Mouse (Mus musculus): ENCODE measurements around the gene 1700067K01Rik.

Gene 1700067K01Rik

GRCm38 (mm10) chr8:84011705-84012498 is 10.6 kb downstream of the 1700067K01Rik start, which contains the start of gene 2210011C24Rik:
2210011C24Rik (minus strand) TSS chr8:84012171.
- H3K4me1 ChIP-seq (replicated peaks; ENCODE audit: low read depth, low read length) = peaks cover 54% of the 10 kb centered on the region
- peak within 1 kb of the TSS; percentile 82 for H3K4me3 ChIP-seq (replicated peaks; ENCODE audit: low read length)
- H3K27me3 ChIP-seq (ENCODE audit: insufficient read depth, low read length) = peaks cover 39% of the 10 kb centered on the region
- H3K9me3 ChIP-seq (ENCODE audit: low read length) = peaks cover 4% of the 10 kb centered on the region
- no peak for TF ChIP-seq POU5F1 (IDR thresholded peaks at IDR 0.05; ENCODE audit: borderline replicate concordance, low read length)
- no peak for TF ChIP-seq NANOG (IDR thresholded peaks at IDR 0.05; ENCODE audit: borderline replicate concordance, low read length)
- TF ChIP-seq CTCF (conservative IDR thresholded peaks at IDR 0.05; ENCODE audit: low read length) = no peak
- H3K36me3 ChIP-seq (ENCODE audit: insufficient read depth, low read length) = no peaks in the 10 kb centered on the region

DNA sequence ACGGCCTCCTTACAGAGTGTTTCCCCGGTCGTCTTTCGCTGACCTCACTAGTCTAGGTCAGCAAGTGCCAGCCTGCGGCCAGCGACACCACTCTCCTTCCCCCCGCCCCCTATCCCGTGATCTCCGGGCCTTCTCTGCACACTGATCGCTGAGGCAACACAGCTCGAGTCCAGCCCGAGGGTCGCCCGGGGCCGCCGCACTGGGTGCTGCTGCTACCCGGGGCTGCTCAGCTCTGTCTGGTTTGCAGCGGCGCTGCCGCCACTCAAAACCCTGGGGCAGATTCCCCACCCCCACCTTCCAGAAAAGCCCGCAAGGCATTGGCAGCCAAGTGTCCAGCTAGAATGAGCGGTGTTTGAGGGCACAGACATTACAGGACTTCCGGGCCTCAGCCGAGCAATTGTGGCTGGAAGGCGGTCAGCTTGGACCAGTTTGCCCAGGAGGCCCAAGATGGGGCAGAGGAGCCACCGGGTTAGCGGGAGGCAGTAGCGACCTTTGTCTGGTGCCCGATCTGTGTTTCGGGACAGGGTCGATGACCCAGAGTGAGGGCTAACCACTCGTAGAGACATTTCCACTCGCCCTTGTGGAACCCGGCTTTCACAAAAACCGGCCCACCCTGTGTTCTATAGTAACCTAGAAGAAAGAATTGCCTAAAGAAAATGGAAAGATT is 11.3 kb downstream of the 1700067K01Rik start:
- no peaks in the 10 kb centered on the region for H3K36me3 ChIP-seq (ENCODE audit: insufficient read depth, low read length)
- H3K9me3 ChIP-seq (ENCODE audit: low read length) = peaks cover 4% of the 10 kb centered on the region
- H3K4me1 ChIP-seq (replicated peaks; ENCODE audit: low read depth, low read length) = peaks cover 47% of the 10 kb centered on the region
- no peak for TF ChIP-seq CTCF (conservative IDR thresholded peaks at IDR 0.05; ENCODE audit: low read length)
- peak overlapping the region; percentile 82 for H3K4me3 ChIP-seq (replicated peaks; ENCODE audit: low read length)
- H3K27me3 ChIP-seq (ENCODE audit: insufficient read depth, low read length) = peaks cover 43% of the 10 kb centered on the region

- peaks cover 34% of the 10 kb centered on the region for H3K4me1 ChIP-seq (replicated peaks; ENCODE audit: low read depth, low read length)
- TF ChIP-seq NANOG (IDR thresholded peaks at IDR 0.05; ENCODE audit: borderline replicate concordance, low read length) = no peak
- peak; percentile 23 for TF ChIP-seq CTCF (conservative IDR thresholded peaks at IDR 0.05; ENCODE audit: low read length)
- H3K9me3 ChIP-seq (ENCODE audit: low read length) = peaks cover 4% of the 10 kb centered on the region
- H3K27me3 ChIP-seq (ENCODE audit: insufficient read depth, low read length) = peaks cover 50% of the 10 kb centered on the region
- H3K36me3 ChIP-seq (ENCODE audit: insufficient read depth, low read length) = no peaks in the 10 kb centered on the region
- H3K4me3 ChIP-seq (replicated peaks; ENCODE audit: low read length) = no peak overlapping the region
Measured at GRCm38 (mm10) chr8:84015833-84016232, 14.5 kb downstream of the 1700067K01Rik start.

DNA sequence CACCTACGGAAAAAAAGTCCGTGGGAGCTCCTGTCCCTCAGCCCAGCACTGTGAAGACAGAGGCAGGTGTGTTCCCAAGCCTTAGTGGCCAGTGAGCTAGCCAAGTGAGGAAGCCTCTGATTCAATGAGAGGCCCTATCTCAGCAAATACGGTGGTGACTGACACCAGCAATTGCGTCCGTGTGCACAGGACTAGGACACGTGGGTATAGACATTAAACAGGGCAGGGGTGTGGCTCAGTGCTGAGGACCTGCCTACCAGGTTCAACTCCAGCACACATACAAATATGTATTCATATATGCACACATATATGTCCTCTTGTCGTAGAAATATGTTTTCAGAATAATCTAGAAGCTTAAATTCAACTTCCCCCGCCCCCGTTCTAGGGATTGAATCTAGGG is 18.4 kb downstream of the 1700067K01Rik start:
- Histone ChIP-seq H3K9me3 (ENCODE audit: low read length) (peaks cover 4% of the 10 kb centered on the region), H3K4me3 (replicated peaks; ENCODE audit: low read length) (no peak overlapping the region), H3K4me1 (replicated peaks; ENCODE audit: low read depth, low read length) (peaks cover 52% of the 10 kb centered on the region), H3K27me3 (ENCODE audit: insufficient read depth, low read length) (peaks cover 21% of the 10 kb centered on the region), H3K36me3 (ENCODE audit: insufficient read depth, low read length) (no peaks in the 10 kb centered on the region)
- TF ChIP-seq POU5F1 (IDR thresholded peaks at IDR 0.05; ENCODE audit: borderline replicate concordance, low read length) (no peak), NANOG (IDR thresholded peaks at IDR 0.05; ENCODE audit: borderline replicate concordance, low read length) (no peak), CTCF (conservative IDR thresholded peaks at IDR 0.05; ENCODE audit: low read length) (no peak)

DNA sequence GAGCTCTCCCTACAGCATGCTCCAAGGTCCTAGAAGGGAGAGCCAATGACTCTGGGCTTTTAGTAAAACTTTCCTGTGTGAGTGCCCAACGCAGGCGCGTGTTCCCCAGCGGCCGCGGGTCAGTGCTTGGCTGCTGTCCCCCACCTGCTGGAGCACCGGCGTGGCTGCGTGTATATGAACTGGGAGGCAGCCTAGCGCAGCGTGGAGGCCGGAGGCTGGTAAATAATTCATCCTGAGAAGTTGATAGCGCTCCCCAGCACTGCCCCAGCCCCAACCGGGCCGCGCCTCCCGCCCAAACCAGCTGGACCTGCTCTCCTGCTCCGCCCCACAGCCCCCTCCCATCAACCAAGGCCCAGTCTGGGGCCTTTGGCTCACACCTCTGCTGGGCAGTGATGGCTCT is 19.8 kb downstream of the 1700067K01Rik start, which contains the start of gene Palm3:
TSS of gene Palm3 (plus strand) at position 376 of the 400 bp plus-strand sequence.
- Histone ChIP-seq H3K4me3 (replicated peaks; ENCODE audit: low read length) (peak within 1 kb of the TSS; percentile 63), H3K36me3 (ENCODE audit: insufficient read depth, low read length) (no peaks in the 10 kb centered on the region), H3K27me3 (ENCODE audit: insufficient read depth, low read length) (peaks cover 21% of the 10 kb centered on the region), H3K4me1 (replicated peaks; ENCODE audit: low read depth, low read length) (peaks cover 63% of the 10 kb centered on the region), H3K9me3 (ENCODE audit: low read length) (peaks cover under 1% of the 10 kb centered on the region; the same call in 1 of the 2 replicates)
- TF ChIP-seq POU5F1 (IDR thresholded peaks at IDR 0.05; ENCODE audit: borderline replicate concordance, low read length) = no peak
- TF ChIP-seq NANOG (IDR thresholded peaks at IDR 0.05; ENCODE audit: borderline replicate concordance, low read length) = no peak
- no peak for TF ChIP-seq CTCF (conservative IDR thresholded peaks at IDR 0.05; ENCODE audit: low read length)

GRCm38 (mm10) chr8:84021569-84021968 is 20.3 kb downstream of the 1700067K01Rik start:
- peak overlapping the region; percentile 63; the same call in 1 of the 2 replicates for H3K4me3 ChIP-seq (replicated peaks; ENCODE audit: low read length)
- H3K9me3 ChIP-seq (ENCODE audit: low read length) = no peaks in the 10 kb centered on the region
- H3K27me3 ChIP-seq (ENCODE audit: insufficient read depth, low read length) = peaks cover 21% of the 10 kb centered on the region
- TF ChIP-seq NANOG (IDR thresholded peaks at IDR 0.05; ENCODE audit: borderline replicate concordance, low read length) (no peak), CTCF (conservative IDR thresholded peaks at IDR 0.05; ENCODE audit: low read length) (no peak), POU5F1 (IDR thresholded peaks at IDR 0.05; ENCODE audit: borderline replicate concordance, low read length) (no peak)
- peaks cover 68% of the 10 kb centered on the region for H3K4me1 ChIP-seq (replicated peaks; ENCODE audit: low read depth, low read length)
- H3K36me3 ChIP-seq (ENCODE audit: insufficient read depth, low read length) = no peaks in the 10 kb centered on the region

GRCm38 (mm10) chr8:84023085-84023484 is 21.8 kb downstream of the 1700067K01Rik start:
- Histone ChIP-seq H3K36me3 (ENCODE audit: insufficient read depth, low read length) (peaks cover 4% of the 10 kb centered on the region), H3K9me3 (ENCODE audit: low read length) (no peaks in the 10 kb centered on the region), H3K4me3 (replicated peaks; ENCODE audit: low read length) (no peak overlapping the region), H3K27me3 (ENCODE audit: insufficient read depth, low read length) (peaks cover 13% of the 10 kb centered on the region), H3K4me1 (replicated peaks; ENCODE audit: low read depth, low read length) (peaks cover 83% of the 10 kb centered on the region)
- TF ChIP-seq NANOG (IDR thresholded peaks at IDR 0.05; ENCODE audit: borderline replicate concordance, low read length) = no peak
- no peak for TF ChIP-seq CTCF (conservative IDR thresholded peaks at IDR 0.05; ENCODE audit: low read length)
- TF ChIP-seq POU5F1 (IDR thresholded peaks at IDR 0.05; ENCODE audit: borderline replicate concordance, low read length) = no peak

GRCm38 (mm10) chr8:84023631-84024030 is 22.3 kb downstream of the 1700067K01Rik start:
- Histone ChIP-seq H3K9me3 (ENCODE audit: low read length) (no peaks in the 10 kb centered on the region), H3K27me3 (ENCODE audit: insufficient read depth, low read length) (peaks cover 8% of the 10 kb centered on the region; the same call in 1 of the 2 replicates), H3K36me3 (ENCODE audit: insufficient read depth, low read length) (peaks cover 9% of the 10 kb centered on the region), H3K4me1 (replicated peaks; ENCODE audit: low read depth, low read length) (peaks cover 89% of the 10 kb centered on the region), H3K4me3 (replicated peaks; ENCODE audit: low read length) (no peak overlapping the region)
- TF ChIP-seq NANOG (IDR thresholded peaks at IDR 0.05; ENCODE audit: borderline replicate concordance, low read length) = no peak
- TF ChIP-seq POU5F1 (IDR thresholded peaks at IDR 0.05; ENCODE audit: borderline replicate concordance, low read length) = no peak
- TF ChIP-seq CTCF (conservative IDR thresholded peaks at IDR 0.05; ENCODE audit: low read length) = no peak
